Mouse (Mus musculus) lung, embryonic 16.5 days (tissue): Measurements from ENCODE around the gene Hoxc8. TPM values are rescaled to one million over a fixed set of nuclear protein-coding genes. Genes with fewer than 3 reads are reported as not detected.

Experiments used
- ATAC-seq: fragments of 200-750 bp; cut with Nextera tagmentation; 2 replicates; pipeline ENCODE4 v1.8.0; 2017; ENCODE audit warnings: low read depth, mild to moderate bottlenecking, moderate library complexity
- H3K27ac ChIP-seq: fragments of 300-500 bp; sonication (generic); 2 replicates; pipeline ENCODE4 v1.5.1; 2014; ENCODE audit warnings: mild to moderate bottlenecking, control low read depth, low read length
- H3K27me3 ChIP-seq: fragments of 300-500 bp; sonication (generic); 2 replicates; pipeline ENCODE4 v1.6.1; 2014; ENCODE audit warnings: low read depth, low read length, mixed read lengths; ENCODE audit not compliant: control insufficient read depth, insufficient read depth
- H3K36me3 ChIP-seq: fragments of 300-500 bp; sonication (generic); 2 replicates; pipeline ENCODE4 v1.6.1; 2014; ENCODE audit warnings: low read length; ENCODE audit not compliant: control insufficient read depth, insufficient read depth
- H3K4me1 ChIP-seq: fragments of 300-500 bp; sonication (generic); replicated peaks from 2 replicates; pipeline ENCODE4 v1.6.1; 2014; ENCODE audit warnings: low read length, mixed read lengths; ENCODE audit not compliant: control insufficient read depth, insufficient read depth
- H3K4me2 ChIP-seq: fragments of 300-500 bp; sonication (generic); 2 replicates; pipeline ENCODE4 v1.6.1; 2014; ENCODE audit warnings: low read depth, low read length, control low read depth
- H3K4me3 ChIP-seq: fragments of 300-500 bp; sonication (generic); 2 replicates; pipeline ENCODE4 v1.5.1; 2014; ENCODE audit warnings: mild to moderate bottlenecking, low read length, control low read depth
- H3K9ac ChIP-seq: fragments of 300-500 bp; sonication (generic); 2 replicates; pipeline ENCODE4 v1.6.1; 2014; ENCODE audit warnings: low read length, control low read depth
- H3K9me3 ChIP-seq: fragments of 300-500 bp; sonication (generic); 2 replicates; pipeline ENCODE4 v1.6.1; 2016; ENCODE audit warnings: low read length; ENCODE audit not compliant: control insufficient read depth
- WGBS: fragments of 180-500 bp; shearing (Covaris S2); extraction: QIAGEN DNeasy Blood & Tissue Kit; methylation state at CpG from one replicate; pipeline ENCODE4 v1.1.7; 2014; 5-methylcytosine and 5-hydroxymethylcytosine counted together
- polyA plus RNA-seq: library from polyadenylated mRNA; unstranded; fragments of >200 nt; fragmentation: Nextera tagmentation; extraction: Ambion mirVana; gene quantifications from 2 replicates; pipeline ENCODE4 v1.2.1, GENCODE M21; 2015

Gene Hoxc8
- polyA plus RNA-seq, 1 experiment from 2014 or later, result 0.10 TPM

DNA sequence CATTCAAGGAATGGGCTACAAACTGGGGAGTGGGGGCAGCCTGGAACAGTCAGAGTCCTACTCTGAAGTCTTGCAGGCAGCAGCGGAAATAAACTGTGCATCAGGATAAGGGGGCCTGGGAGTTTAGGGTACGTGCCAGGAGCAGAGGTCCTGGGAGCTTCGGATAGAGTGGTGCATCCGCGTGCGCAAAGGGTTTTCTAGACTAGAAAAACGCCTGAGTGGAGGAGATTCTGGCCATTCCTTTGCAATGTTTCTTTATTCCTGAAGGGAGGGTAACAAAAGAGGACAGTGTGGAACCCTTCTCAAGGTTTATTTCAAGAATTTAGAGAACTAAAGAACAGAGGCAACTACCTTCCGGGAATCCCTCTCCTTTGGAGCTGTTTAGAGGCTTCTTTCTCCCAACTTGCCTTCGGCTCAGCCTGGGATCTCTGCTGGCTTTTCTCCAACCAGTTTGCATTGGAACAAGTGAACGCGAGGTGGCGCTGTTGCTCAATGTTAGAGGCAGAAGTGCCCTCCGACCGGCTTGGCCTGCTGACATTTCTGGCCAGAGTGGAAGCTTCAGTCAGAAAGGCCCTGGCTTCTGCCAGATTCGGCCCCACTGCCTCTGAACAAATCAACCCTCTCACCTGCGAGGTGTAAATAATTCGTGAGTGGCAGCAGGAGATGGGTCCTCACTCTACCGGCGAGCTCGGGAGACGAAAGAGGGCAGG is 3.1 kb upstream of the Hoxc8 start:
- H3K9me3 ChIP-seq, result no peaks in the 10 kb centered on the region
- no peak overlapping the region for H3K27ac ChIP-seq
- H3K27me3 ChIP-seq, result peaks cover 95% of the 10 kb centered on the region
- peak; percentile 56 for ATAC-seq
- H3K4me1 ChIP-seq, result peaks cover 3% of the 10 kb centered on the region; the same call in 1 of the 2 replicates
- no peak overlapping the region for H3K4me3 ChIP-seq
- no peak overlapping the region for H3K4me2 ChIP-seq
- H3K9ac ChIP-seq, result no peak overlapping the region
- no peaks in the 10 kb centered on the region for H3K36me3 ChIP-seq
- WGBS, result 3% methylated on average over 21 of the region's 21 CpGs

DNA sequence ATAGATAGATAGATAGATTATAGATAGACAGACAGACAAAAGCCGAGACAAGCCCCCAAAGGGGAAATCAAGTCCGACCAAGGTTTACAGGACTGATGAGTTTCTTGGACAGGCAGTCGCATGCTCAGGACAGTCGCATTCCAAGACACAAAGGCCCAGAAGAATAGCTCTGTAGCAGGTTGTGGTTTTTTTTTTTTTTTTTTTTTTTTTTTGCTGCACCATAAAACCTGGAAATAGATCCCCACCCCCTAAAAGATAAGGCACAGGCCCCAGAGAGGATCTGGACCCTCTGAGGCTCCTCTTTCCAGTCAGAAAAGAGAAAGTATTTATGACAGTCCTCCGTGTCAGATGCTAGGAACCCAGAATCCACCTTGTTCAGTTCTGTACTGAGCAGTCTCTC is 2.3 kb upstream of the Hoxc8 start:
- H3K36me3 ChIP-seq, result no peaks in the 10 kb centered on the region
- H3K9ac ChIP-seq, result no peak overlapping the region
- H3K27ac ChIP-seq, result no peak overlapping the region
- peaks cover 3% of the 10 kb centered on the region; the same call in 1 of the 2 replicates for H3K4me1 ChIP-seq
- WGBS, result 24% methylated on average over 5 of the region's 5 CpGs
- H3K4me2 ChIP-seq, result no peak overlapping the region
- no peak for ATAC-seq
- no peak overlapping the region for H3K4me3 ChIP-seq
- H3K27me3 ChIP-seq, result peaks cover 96% of the 10 kb centered on the region
- no peaks in the 10 kb centered on the region for H3K9me3 ChIP-seq

DNA sequence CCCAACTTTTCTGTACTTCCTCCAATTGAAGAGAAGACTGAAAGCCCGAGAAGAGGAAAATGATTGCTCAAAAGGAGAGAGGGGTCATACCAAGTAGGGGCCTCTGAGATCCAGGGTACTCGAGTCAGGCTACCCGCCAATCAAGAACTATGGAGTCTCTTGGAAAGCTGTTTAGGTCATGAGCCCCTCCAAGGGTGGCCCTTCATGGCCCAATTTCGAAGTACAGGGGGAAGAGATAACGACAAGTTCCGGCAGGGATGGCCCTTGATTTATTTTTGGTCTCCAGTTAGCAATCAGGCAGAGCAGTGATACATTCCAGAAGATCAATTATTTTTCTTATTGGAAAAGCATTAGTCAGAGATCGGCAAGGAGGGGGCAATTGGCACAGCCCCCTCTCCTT is 1.4 kb downstream of the Hoxc8 start:
- Histone ChIP-seq H3K4me1 (peaks cover 3% of the 10 kb centered on the region; the same call in 1 of the 2 replicates), H3K4me2 (no peak overlapping the region), H3K27me3 (peaks cover 93% of the 10 kb centered on the region), H3K27ac (no peak overlapping the region), H3K9ac (no peak overlapping the region), H3K4me3 (no peak overlapping the region), H3K36me3 (no peaks in the 10 kb centered on the region), H3K9me3 (no peaks in the 10 kb centered on the region)
- 2% methylated on average over 7 of the region's 7 CpGs for WGBS
- no peak for ATAC-seq

DNA sequence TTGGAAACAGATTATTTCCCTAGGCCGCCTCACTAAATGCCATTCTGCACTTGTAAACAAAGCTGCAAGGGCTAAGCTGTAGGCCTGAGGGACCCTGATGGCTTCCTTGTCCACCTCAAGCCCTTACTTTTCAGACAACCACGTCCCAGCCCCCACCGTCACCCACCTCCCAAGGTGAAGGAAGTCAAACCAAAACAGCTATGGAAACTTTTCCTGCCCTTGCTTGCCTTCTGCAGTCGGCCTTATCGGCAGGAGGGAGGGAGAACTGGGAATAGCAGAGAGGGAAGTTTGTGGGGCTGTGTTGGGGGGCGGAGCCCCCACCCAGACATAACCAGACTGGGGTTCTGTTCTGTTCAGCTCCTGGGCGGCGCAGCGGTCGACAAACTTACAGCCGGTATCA is 1.8 kb downstream of the Hoxc8 start:
- WGBS, result 2% methylated on average over 11 of the region's 11 CpGs
- H3K4me1 ChIP-seq, result peaks cover 3% of the 10 kb centered on the region; the same call in 1 of the 2 replicates
- no peak overlapping the region for H3K9ac ChIP-seq
- no peak for ATAC-seq
- no peaks in the 10 kb centered on the region for H3K9me3 ChIP-seq
- no peak overlapping the region for H3K4me3 ChIP-seq
- H3K27me3 ChIP-seq, result peaks cover 91% of the 10 kb centered on the region
- H3K36me3 ChIP-seq, result no peaks in the 10 kb centered on the region
- H3K27ac ChIP-seq, result no peak overlapping the region
- no peak overlapping the region for H3K4me2 ChIP-seq

DNA sequence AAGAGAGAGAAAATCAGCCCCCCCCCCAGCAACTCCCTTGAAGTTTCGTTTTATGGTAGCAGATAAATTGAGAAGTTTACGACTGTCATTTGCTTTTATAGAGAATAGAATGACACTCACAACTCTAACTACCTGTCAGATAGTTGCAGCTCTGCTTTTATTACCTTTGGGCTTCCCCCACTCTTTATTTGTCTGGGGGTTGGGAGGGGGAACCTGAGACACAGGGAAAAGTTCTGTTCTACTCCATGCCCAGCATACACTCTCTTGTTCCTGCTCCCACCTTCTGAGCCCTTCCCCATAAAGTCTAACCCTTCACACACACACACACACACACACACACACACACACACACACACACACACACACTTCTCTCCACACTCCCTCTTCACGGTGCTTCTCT is 2.5 kb downstream of the Hoxc8 start:
- H3K9me3 ChIP-seq, result no peaks in the 10 kb centered on the region
- no peak overlapping the region for H3K9ac ChIP-seq
- no peak for ATAC-seq
- H3K36me3 ChIP-seq, result no peaks in the 10 kb centered on the region
- WGBS, result 0% methylated on average over 3 of the region's 3 CpGs
- no peak overlapping the region for H3K4me3 ChIP-seq
- no peak overlapping the region for H3K4me2 ChIP-seq
- peaks cover 3% of the 10 kb centered on the region; the same call in 1 of the 2 replicates for H3K4me1 ChIP-seq
- H3K27me3 ChIP-seq, result peaks cover 91% of the 10 kb centered on the region
- no peak overlapping the region for H3K27ac ChIP-seq

DNA sequence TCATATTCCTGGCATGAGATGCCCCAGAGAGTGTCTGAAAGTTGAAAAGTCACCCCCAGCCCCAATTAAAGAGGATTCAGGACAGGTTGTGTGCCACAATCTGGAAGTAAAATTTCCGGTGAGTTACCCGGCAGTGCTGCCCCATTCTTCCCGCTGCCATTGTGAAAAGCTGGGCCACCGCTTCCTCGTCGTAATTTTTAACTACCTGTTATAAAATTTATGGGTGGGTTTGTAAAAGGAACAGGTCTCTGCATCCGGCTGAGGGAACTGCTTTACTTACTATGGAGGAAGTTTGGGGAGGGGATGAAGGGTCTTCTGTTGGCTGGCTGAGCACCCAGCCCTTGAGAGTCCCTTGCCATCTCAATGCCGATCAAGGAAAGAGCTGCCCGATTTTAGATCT is 6.1 kb downstream of the Hoxc8 start:
- H3K4me3 ChIP-seq, result no peak overlapping the region
- H3K36me3 ChIP-seq, result no peaks in the 10 kb centered on the region
- no peak for ATAC-seq
- H3K27ac ChIP-seq, result no peak overlapping the region
- H3K9ac ChIP-seq, result no peak overlapping the region
- H3K4me1 ChIP-seq, result no peaks in the 10 kb centered on the region; the same call in 1 of the 2 replicates
- no peaks in the 10 kb centered on the region for H3K9me3 ChIP-seq
- peaks cover 93% of the 10 kb centered on the region for H3K27me3 ChIP-seq
- H3K4me2 ChIP-seq, result no peak overlapping the region
- under 1% methylated on average over 9 of the region's 9 CpGs for WGBS

DNA sequence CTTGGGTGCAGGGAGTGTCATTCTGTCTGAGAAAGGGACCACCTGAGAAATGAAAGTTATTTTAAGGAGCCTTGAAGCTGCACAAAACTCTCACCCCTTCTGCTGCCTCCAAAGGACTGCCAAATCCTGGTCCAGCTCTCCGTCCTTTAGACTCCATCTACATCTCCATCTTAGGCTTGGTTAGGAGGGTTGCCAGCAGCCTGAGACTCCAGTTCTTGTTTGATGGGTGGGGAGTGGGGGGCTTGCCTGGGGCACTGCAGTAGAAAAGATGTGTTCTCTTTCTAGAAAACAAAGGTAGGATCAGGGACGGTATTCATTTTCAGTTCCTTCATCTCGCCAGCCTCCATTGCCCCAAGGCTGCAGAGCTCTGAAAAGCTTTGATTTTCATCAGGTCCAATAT is 7.0 kb downstream of the Hoxc8 start:
- no peaks in the 10 kb centered on the region; the same call in 1 of the 2 replicates for H3K4me1 ChIP-seq
- no peak overlapping the region for H3K9ac ChIP-seq
- peaks cover 93% of the 10 kb centered on the region for H3K27me3 ChIP-seq
- H3K9me3 ChIP-seq, result no peaks in the 10 kb centered on the region
- no peak for ATAC-seq
- no peak overlapping the region for H3K4me2 ChIP-seq
- no peaks in the 10 kb centered on the region for H3K36me3 ChIP-seq
- no peak overlapping the region for H3K4me3 ChIP-seq
- WGBS, result 3% methylated on average over 3 of the region's 3 CpGs
- no peak overlapping the region for H3K27ac ChIP-seq

DNA sequence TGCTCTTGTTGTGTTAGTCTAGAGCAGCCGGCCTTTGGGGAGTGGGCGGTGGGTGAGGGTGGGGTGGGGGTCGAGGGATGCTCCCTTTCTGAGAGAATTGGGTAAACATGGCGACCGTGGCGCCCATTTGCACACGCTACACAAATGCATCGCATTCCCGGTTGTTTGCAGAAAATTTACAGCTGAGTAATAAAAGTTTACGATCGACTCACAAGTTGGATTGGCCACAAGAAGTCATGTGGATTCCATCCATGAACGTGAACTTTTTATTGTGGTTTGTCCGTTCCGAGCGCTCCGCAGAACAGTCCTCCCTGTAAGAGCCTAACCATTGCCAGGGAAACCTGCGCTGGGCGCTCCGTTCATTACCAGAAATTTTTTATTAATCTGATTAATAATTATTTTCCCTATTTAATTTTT is 7.5 kb downstream of the Hoxc8 start, which contains the start of gene Hoxc6:
Gene Hoxc6 (plus strand): TSS at position 319 of the 417 bp plus-strand sequence.
- ATAC-seq, result no peak
- H3K9ac ChIP-seq, result no peak within 1 kb of the TSS

DNA sequence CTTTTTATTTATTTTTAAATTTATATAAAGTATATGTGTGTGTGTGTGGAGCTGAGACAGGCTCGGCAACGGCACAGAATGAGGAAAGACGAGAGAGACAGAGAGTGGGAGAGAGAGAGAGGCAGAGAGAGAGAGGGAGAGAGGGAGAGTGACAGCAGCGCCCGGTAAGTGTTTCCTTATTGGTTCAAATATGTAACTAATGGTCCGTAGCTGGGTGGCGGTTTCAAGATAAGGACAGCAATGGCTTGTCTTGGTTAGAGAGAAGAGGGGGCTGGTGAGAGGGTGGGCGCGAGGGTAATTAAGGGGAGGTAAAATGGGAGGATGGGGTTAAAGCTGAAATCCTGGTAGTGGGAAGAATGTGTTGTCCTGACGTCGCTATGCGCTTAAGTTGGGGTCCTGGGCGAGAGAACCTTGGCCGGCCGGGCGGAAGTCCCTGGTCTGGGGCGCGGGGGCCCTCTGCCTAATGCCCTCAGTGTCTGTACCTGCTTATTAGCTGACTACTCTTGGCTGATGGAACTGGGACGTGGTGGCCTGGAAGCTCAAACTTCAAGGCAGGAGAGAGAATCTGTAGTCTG is 8.3 kb downstream of the Hoxc8 start:
- Histone ChIP-seq H3K27ac (no peak overlapping the region), H3K4me3 (peak overlapping the region; percentile 46), H3K9ac (no peak overlapping the region), H3K36me3 (no peaks in the 10 kb centered on the region), H3K9me3 (no peaks in the 10 kb centered on the region), H3K4me2 (peak overlapping the region; percentile 62), H3K4me1 (no peaks in the 10 kb centered on the region; the same call in 1 of the 2 replicates), H3K27me3 (peaks cover 94% of the 10 kb centered on the region)
- 0% methylated on average over 19 of the region's 19 CpGs for WGBS
- peak; percentile 15; the same call in 1 of the 2 replicates for ATAC-seq

More for the DNA sequence above, 7.5 kb downstream of the Hoxc8 start, which contains the start of gene Hoxc6:
- Histone ChIP-seq H3K4me2 (peak within 1 kb of the TSS; percentile 62), H3K27ac (no peak within 1 kb of the TSS), H3K36me3 (no peaks in the 10 kb centered on the region), H3K4me1 (no peaks in the 10 kb centered on the region; the same call in 1 of the 2 replicates), H3K4me3 (peak within 1 kb of the TSS; percentile 46), H3K9me3 (no peaks in the 10 kb centered on the region), H3K27me3 (peaks cover 92% of the 10 kb centered on the region)
- WGBS, result 2% methylated on average over 19 of the region's 19 CpGs
